Mouse (Mus musculus): ENCODE measurements around the gene Rabgap1l. TPM values are rescaled to one million over a fixed set of nuclear protein-coding genes. Genes with fewer than 3 reads are reported as not detected.

Rabgap1l gene
- polyA plus RNA-seq, 1 experiment from 2014 or later = 18.7 TPM

DNA sequence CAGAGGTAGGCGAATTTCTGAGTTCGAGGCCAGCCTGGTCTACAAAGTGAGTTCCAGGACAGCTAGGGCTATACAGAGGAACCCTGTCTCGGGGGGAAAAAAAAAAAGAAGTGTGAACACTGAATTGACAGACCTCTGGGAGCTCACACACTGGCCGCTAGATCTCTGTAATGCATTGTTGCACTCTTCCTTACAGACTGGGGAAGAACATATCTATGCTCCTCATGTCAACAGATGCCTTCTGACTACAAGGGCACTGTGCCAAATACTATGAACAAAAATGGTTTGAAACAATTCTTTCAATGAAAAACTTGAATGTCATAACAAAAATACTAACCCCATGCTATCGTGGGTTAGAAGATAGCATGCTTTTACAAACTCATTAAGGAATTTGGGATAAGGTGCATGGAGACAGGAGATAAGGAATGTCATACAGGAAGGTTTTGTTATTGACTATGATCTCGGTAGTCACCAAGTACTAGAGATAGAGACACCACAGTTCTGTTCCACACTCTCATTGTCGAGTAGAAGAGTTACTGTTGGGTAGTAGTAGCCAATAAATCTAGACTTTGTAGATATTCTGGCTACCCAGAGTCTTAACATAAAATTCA lies 519.8 kb downstream of the Rabgap1l start:
- H3K4me3 ChIP-seq = no peak overlapping the region
- H3K9ac ChIP-seq = no peak overlapping the region
- H3K36me3 ChIP-seq = no peaks in the 10 kb centered on the region
- WGBS = 85% methylated on average over 7 of the region's 7 CpGs
- H3K27ac ChIP-seq = no peak overlapping the region
- no peaks in the 10 kb centered on the region for H3K4me1 ChIP-seq
- H3K27me3 ChIP-seq = no peaks in the 10 kb centered on the region
- H3K4me2 ChIP-seq (replicated peaks) = no peak overlapping the region
- no peaks in the 10 kb centered on the region for H3K9me3 ChIP-seq
- no peak for ATAC-seq (ENCODE audit: low FRiP score, low read depth)

DNA sequence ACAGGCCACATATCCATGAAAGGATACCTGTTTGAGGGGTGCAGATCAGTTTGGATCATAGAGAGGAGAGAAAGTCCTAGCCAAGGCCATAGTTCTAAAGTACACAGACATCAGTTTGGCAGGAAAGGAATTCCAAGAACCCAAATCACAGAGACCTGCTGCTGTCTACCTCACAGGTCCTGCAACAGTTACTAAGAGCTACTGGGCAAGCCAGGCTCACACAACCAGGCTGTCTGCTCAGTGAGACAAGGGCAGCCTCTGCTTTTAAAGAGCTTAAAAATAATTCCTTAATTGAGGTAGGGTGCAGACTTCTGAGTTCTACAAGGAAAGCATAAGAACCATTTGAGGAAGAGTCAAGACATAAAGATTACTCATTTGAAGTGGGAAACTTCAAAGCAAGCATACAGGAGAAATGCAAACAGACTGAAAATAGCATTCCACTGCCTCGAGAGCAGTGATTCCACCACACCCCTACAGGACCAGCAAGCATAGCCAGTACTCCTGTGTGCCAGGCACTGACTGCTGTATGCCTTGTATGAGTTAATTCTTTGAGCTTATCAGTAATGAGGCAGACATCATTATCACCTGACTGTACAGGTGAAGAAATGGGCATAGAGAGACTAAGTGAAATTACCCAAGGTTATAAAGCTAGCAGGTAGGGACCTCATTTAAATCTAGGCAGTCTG lies 521.6 kb downstream of the Rabgap1l start:
- Histone ChIP-seq H3K9me3 (no peaks in the 10 kb centered on the region), H3K27ac (no peak overlapping the region), H3K4me3 (no peak overlapping the region), H3K4me1 (no peaks in the 10 kb centered on the region), H3K9ac (no peak overlapping the region), H3K4me2 (replicated peaks) (no peak overlapping the region), H3K36me3 (no peaks in the 10 kb centered on the region), H3K27me3 (no peaks in the 10 kb centered on the region)
- 35% methylated on average over 1 of the region's 1 CpGs for WGBS
- ATAC-seq (ENCODE audit: low FRiP score, low read depth) = no peak

DNA sequence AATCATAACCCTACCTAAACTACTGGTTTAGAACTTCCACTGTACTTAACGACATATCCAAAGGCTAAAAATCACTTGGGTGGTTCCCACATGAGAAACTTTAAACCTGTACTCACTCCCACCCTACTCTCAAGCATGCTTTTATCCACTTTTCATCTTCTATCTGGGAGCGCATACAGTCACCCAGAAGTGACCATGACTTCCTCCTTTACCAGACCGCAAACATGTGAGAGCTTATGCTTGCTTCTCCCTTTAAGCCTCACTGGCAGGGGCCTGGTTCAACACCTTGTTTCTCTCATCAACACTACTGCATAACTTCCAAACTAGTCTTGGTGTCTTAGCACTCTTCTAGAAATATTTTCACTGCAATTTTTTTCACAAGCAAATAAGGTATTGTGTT lies 524.7 kb downstream of the Rabgap1l start:
- Histone ChIP-seq H3K9ac (no peak overlapping the region), H3K4me1 (peaks cover 8% of the 10 kb centered on the region; the same call in 1 of the 2 replicates), H3K27me3 (no peaks in the 10 kb centered on the region), H3K27ac (no peak overlapping the region), H3K9me3 (no peaks in the 10 kb centered on the region), H3K4me2 (replicated peaks) (no peak overlapping the region), H3K4me3 (no peak overlapping the region), H3K36me3 (no peaks in the 10 kb centered on the region)
- WGBS = 71% methylated on average over 3 of the region's 3 CpGs
- no peak for ATAC-seq (ENCODE audit: low FRiP score, low read depth)

DNA sequence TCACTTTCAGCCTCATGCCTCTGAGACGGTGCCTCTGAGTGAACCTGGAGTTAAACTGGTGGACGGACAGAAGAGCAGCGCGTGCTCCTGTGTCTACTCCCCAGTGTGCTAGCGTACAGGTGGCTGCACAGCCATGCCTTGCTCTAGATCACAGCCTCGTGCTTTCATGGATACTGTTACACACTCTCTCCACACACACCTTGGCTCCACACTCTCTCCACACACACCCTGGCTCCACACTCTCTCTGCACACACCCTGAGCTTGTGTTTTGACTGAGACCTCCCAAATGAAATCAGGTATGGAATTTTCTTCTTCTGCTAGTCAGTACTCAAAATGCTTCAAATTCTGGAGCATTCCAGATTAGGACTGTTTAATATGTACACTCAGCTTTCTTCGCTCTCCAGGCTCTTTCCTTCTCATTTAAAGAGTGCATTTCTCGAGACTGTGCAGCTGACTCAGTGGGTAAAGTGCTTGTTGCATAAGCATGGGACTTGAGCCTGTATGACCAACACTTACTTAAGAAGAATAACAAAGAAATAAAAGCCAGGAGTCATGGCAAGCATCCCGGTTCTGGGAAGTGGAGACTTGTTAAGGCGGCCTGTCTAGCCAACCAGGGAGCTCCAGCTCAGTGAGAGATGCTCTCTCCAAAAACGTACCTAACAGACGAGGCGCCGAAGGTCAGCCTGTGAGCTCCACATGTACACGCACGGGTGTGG lies 529.2 kb downstream of the Rabgap1l start:
- Histone ChIP-seq H3K4me2 (replicated peaks) (no peak overlapping the region), H3K27ac (no peak overlapping the region), H3K4me3 (no peak overlapping the region), H3K9ac (no peak overlapping the region; the same call in 1 of the 2 replicates), H3K4me1 (peaks cover 29% of the 10 kb centered on the region), H3K36me3 (no peaks in the 10 kb centered on the region), H3K27me3 (no peaks in the 10 kb centered on the region), H3K9me3 (no peaks in the 10 kb centered on the region)
- peak; percentile 65; the same call in 1 of the 2 replicates for ATAC-seq (ENCODE audit: low FRiP score, low read depth)
- 79% methylated on average over 16 of the region's 16 CpGs for WGBS

DNA sequence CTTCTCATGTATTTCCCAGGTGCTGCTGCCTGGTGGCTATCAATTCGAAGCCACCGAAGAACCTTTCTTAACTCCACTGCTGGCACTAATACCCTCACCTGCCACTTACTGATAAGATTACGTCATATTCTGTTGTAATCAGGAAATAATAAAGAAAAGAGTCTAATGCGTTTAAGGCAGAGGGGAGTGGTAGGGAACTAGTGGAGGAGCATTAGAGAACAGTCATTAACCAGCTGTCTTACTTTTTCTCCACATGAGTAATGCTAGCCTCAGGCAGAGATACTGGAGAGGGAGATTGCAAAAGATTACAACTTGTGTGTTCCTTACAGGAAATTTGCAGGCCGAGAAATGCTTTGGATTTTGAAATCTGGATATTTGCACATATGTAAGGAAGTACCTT lies 530.0 kb downstream of the Rabgap1l start:
- Histone ChIP-seq H3K36me3 (no peaks in the 10 kb centered on the region), H3K27ac (no peak overlapping the region), H3K9ac (no peak overlapping the region), H3K4me3 (no peak overlapping the region), H3K4me1 (peaks cover 29% of the 10 kb centered on the region), H3K9me3 (no peaks in the 10 kb centered on the region), H3K27me3 (no peaks in the 10 kb centered on the region), H3K4me2 (replicated peaks) (no peak overlapping the region)
- no peak for ATAC-seq (ENCODE audit: low FRiP score, low read depth)
- WGBS = 78% methylated on average over 5 of the region's 5 CpGs

DNA sequence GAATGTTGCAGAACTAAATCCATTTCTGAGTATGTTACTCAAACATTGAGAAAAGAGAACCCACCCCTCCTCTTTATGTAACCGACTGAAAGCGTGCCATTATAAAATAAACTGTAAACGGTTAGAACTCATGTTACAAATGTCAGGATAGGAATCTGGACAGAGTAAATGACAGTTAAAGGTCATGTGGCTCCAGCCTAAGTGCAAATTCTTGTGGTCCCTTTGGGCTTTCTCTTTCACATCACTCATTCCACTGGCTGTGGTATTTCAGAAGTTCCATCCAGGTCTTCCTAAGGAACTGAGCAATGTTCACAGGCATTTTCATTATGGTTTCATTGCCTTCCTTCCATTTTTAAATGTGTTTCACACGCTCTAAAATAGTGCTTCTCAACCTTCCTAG lies 530.6 kb downstream of the Rabgap1l start:
- ATAC-seq (ENCODE audit: low FRiP score, low read depth) = no peak
- Histone ChIP-seq H3K36me3 (no peaks in the 10 kb centered on the region), H3K4me2 (replicated peaks) (no peak overlapping the region), H3K4me3 (no peak overlapping the region), H3K4me1 (peaks cover 29% of the 10 kb centered on the region), H3K27ac (no peak overlapping the region), H3K9me3 (no peaks in the 10 kb centered on the region), H3K9ac (no peak overlapping the region), H3K27me3 (no peaks in the 10 kb centered on the region)
- 58% methylated on average over 4 of the region's 4 CpGs for WGBS

GRCm38 (mm10) chr1:160261849-160262248 lies 531.2 kb downstream of the Rabgap1l start:
- Histone ChIP-seq H3K9ac (no peak overlapping the region), H3K4me1 (peaks cover 29% of the 10 kb centered on the region), H3K27me3 (no peaks in the 10 kb centered on the region), H3K4me3 (no peak overlapping the region), H3K36me3 (no peaks in the 10 kb centered on the region), H3K9me3 (no peaks in the 10 kb centered on the region), H3K27ac (no peak overlapping the region), H3K4me2 (replicated peaks) (no peak overlapping the region)
- 72% methylated on average over 2 of the region's 2 CpGs for WGBS
- ATAC-seq (ENCODE audit: low FRiP score, low read depth) = no peak

- no peaks in the 10 kb centered on the region for H3K27me3 ChIP-seq
- WGBS = 81% methylated on average over 4 of the region's 4 CpGs
- H3K4me3 ChIP-seq = no peak overlapping the region
- H3K4me1 ChIP-seq = peaks cover 29% of the 10 kb centered on the region
- no peaks in the 10 kb centered on the region for H3K9me3 ChIP-seq
- no peak overlapping the region; the same call in 1 of the 2 replicates for H3K27ac ChIP-seq
- H3K9ac ChIP-seq = no peak overlapping the region
- ATAC-seq (ENCODE audit: low FRiP score, low read depth) = no peak
- no peak overlapping the region for H3K4me2 ChIP-seq (replicated peaks)
- no peaks in the 10 kb centered on the region for H3K36me3 ChIP-seq
These were observed 532.4 kb downstream of the Rabgap1l start for GRCm38 (mm10) chr1:160260605-160261004.

GRCm38 (mm10) chr1:160259884-160260283 lies 533.1 kb downstream of the Rabgap1l start:
- Histone ChIP-seq H3K4me3 (no peak overlapping the region), H3K4me2 (replicated peaks) (no peak overlapping the region), H3K9me3 (no peaks in the 10 kb centered on the region), H3K36me3 (no peaks in the 10 kb centered on the region), H3K27me3 (no peaks in the 10 kb centered on the region), H3K27ac (no peak overlapping the region), H3K4me1 (peaks cover 29% of the 10 kb centered on the region), H3K9ac (no peak overlapping the region)
- ATAC-seq (ENCODE audit: low FRiP score, low read depth) = no peak
- WGBS = 43% methylated on average over 7 of the region's 7 CpGs

DNA sequence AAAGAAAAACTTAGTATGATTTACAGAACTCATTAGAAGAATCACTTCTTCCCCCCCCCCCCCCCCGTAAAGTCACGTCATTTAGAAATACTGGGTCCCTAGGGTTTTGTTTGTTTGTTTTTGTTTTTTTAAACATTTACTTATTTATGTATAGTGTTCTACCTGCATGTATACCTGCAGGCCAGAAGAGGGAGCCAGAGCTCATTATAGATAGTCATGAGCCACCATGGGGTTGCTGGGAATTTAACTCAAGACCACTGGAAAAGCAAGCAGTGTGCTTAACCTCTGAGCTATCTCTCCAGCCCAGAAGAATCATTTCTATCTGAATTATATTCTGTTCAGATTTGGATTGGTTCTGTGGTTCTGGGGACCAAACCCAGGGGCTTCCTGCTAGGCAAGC lies 539.9 kb downstream of the Rabgap1l start:
- WGBS = 80% methylated on average over 2 of the region's 2 CpGs
- H3K9me3 ChIP-seq = no peaks in the 10 kb centered on the region
- H3K27me3 ChIP-seq = no peaks in the 10 kb centered on the region
- ATAC-seq (ENCODE audit: low FRiP score, low read depth) = no peak
- no peak overlapping the region for H3K4me2 ChIP-seq (replicated peaks)
- H3K4me1 ChIP-seq = peaks cover 8% of the 10 kb centered on the region; the same call in 1 of the 2 replicates
- H3K9ac ChIP-seq = no peak overlapping the region
- no peak overlapping the region for H3K4me3 ChIP-seq
- H3K36me3 ChIP-seq = no peaks in the 10 kb centered on the region
- no peak overlapping the region for H3K27ac ChIP-seq

DNA sequence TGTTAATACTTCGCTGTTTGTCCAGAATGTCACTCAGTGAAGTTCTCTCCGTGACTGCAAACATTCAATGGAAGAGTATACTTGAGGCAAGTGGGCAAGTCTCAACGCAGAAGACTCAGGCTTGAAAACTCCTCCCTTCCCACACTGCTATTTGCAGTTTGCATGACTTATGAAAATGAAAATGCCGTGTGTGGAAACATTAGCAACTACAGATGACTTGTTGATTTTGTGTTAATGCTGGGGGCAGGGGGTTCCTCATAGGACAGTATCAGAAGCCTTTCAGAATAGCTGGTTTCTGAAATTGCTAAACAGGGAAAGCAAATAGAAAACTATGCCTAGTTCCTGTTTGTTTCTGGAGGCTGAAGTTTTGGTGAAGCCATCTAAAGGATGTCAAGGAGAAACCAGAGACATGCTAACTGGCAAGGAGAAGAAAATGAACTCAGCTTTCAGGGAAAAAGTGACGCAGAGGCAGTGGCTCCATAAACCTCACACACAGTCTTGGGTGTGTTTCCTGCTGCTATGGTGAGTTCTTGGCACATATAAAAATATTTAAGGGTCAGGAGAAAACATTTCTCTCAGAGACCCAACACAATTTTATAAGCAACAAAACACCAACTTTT lies 541.5 kb downstream of the Rabgap1l start:
- WGBS = 60% methylated on average over 5 of the region's 5 CpGs
- Histone ChIP-seq H3K9me3 (no peaks in the 10 kb centered on the region), H3K27ac (no peak overlapping the region), H3K4me1 (peaks cover 8% of the 10 kb centered on the region; the same call in 1 of the 2 replicates), H3K36me3 (no peaks in the 10 kb centered on the region), H3K9ac (no peak overlapping the region), H3K4me2 (replicated peaks) (no peak overlapping the region), H3K27me3 (no peaks in the 10 kb centered on the region), H3K4me3 (no peak overlapping the region)
- ATAC-seq (ENCODE audit: low FRiP score, low read depth) = no peak

DNA sequence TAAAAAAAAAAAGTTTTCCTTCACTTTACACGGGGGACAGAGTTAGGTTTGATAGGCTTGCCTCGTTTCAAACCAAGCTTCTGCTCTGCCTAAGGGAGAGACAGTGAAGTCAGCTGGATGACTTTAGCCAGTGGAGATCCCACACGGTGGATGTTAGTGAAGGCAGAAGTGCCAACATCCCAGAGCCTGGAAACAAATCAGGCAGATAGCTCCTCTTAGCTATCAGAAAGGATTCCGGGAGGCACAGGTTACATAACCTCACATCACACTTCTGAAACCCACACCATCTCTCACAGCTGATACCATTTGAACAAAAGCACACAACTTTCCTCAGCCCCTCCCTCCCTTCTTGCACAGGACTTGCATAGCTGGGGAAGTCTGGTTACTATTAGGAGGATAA lies 542.2 kb downstream of the Rabgap1l start:
- Histone ChIP-seq H3K9me3 (no peaks in the 10 kb centered on the region), H3K4me1 (peaks cover 8% of the 10 kb centered on the region; the same call in 1 of the 2 replicates), H3K4me3 (no peak overlapping the region), H3K27ac (no peak overlapping the region), H3K9ac (no peak overlapping the region), H3K4me2 (replicated peaks) (no peak overlapping the region), H3K27me3 (no peaks in the 10 kb centered on the region), H3K36me3 (no peaks in the 10 kb centered on the region)
- no peak for ATAC-seq (ENCODE audit: low FRiP score, low read depth)
- WGBS = 48% methylated on average over 4 of the region's 4 CpGs
